Mouse (Mus musculus) CH12.LX (cell line): ENCODE data around the gene Dnaja3. TPM values are rescaled to one million over a fixed set of nuclear protein-coding genes. Genes with fewer than 3 reads are reported as not detected.

ENCODE experiments used
- DNase-seq: peaks from one replicate; pipeline ENCODE4 v3.0.0-alpha.2; 2013; ENCODE audit errors: extremely low read depth
- H3K27ac ChIP-seq: 2 replicates; pipeline ENCODE4 v1.5.1; 2012; ENCODE audit warnings: low read depth, mild to moderate bottlenecking, control low read depth, moderate library complexity; ENCODE audit not compliant: insufficient read depth
- H3K27me3 ChIP-seq: replicated peaks from 2 replicates; pipeline ENCODE3; 2012; ENCODE audit warnings: inconsistent platforms
- H3K36me3 ChIP-seq, 2 experiments: replicated peaks in 1 of 2; 2 replicates each; pipeline versions ENCODE3 to v1.6.1; 2012; ENCODE audit warnings: inconsistent platforms in 1 of 2, low read length in 1 of 2, mild to moderate bottlenecking in 1 of 2, mixed read lengths in 1 of 2, moderate library complexity in 1 of 2; ENCODE audit not compliant: control insufficient read depth in 1 of 2, insufficient read depth in 1 of 2
- H3K4me1 ChIP-seq, 2 experiments: 2 replicates each; pipeline ENCODE4 v1.6.1; 2012; ENCODE audit warnings: inconsistent platforms in 1 of 2, moderate library complexity in 1 of 2; ENCODE audit not compliant: insufficient read depth in 2 of 2, control insufficient read depth in 1 of 2
- H3K4me2 ChIP-seq: 2 replicates; pipeline ENCODE4 v1.6.1; 2012; ENCODE audit warnings: low read depth, mild to moderate bottlenecking, control low read depth; ENCODE audit not compliant: poor library complexity, insufficient read depth, severe bottlenecking
- H3K4me3 ChIP-seq, 3 experiments: fragments of 150-350 bp in 1 of 3; sonication (generic) in 1 of 3; replicated peaks in 1 of 3; 2 replicates each; pipeline versions ENCODE3 to v1.5.1; 2011 to 2012; ENCODE audit warnings: low read depth in 2 of 3, low read length in 2 of 3, mild to moderate bottlenecking in 2 of 3, moderate library complexity in 2 of 3, control low read depth in 1 of 3, improper control_type of control experiment in 1 of 3, inconsistent platforms in 1 of 3, mixed read lengths in 1 of 3; ENCODE audit not compliant: poor library complexity in 1 of 3
- H3K79me2 ChIP-seq: replicated peaks from 2 replicates; pipeline ENCODE4 v1.6.1; 2012; ENCODE audit warnings: mild to moderate bottlenecking, moderate library complexity; ENCODE audit not compliant: control insufficient read depth, poor library complexity, insufficient read depth, severe bottlenecking; ENCODE audit errors: extremely low read depth
- H3K9ac ChIP-seq: 2 replicates; pipeline ENCODE4 v1.6.1; 2012; ENCODE audit warnings: low read depth, mild to moderate bottlenecking, control low read depth, moderate library complexity; ENCODE audit not compliant: insufficient read depth
- H3K9me3 ChIP-seq: replicated peaks from 2 replicates; pipeline ENCODE3; 2012; ENCODE audit warnings: low read length, inconsistent platforms, mixed read lengths
- CHD1 ChIP-seq: IDR thresholded peaks from 2 replicates; pipeline ENCODE4 v1.6.1; 2012; ENCODE audit warnings: low read depth, low read length, improper control_type of control experiment, inconsistent platforms
- CHD2 ChIP-seq: IDR thresholded peaks from 2 replicates; pipeline ENCODE4 v1.6.1; 2011; ENCODE audit warnings: low read length, improper control_type of control experiment
- ELF1 ChIP-seq: IDR thresholded peaks from 2 replicates; pipeline ENCODE4 v1.6.1; 2014; ENCODE audit warnings: low read depth, mild to moderate bottlenecking, inconsistent platforms, low read length, improper control_type of control experiment
- ETS1 ChIP-seq: conservative IDR thresholded peaks from 2 replicates; pipeline ENCODE4 v1.6.1; 2012; ENCODE audit warnings: low read depth, mild to moderate bottlenecking, inconsistent platforms, low read length, improper control_type of control experiment, moderate library complexity
- GABPA ChIP-seq: IDR thresholded peaks from 2 replicates; pipeline ENCODE4 v1.6.1; 2012; ENCODE audit warnings: low read depth, low read length, improper control_type of control experiment, inconsistent platforms; ENCODE audit not compliant: insufficient replicate concordance
- HCFC1 ChIP-seq: IDR thresholded peaks from 2 replicates; pipeline ENCODE4 v1.6.1; 2012; ENCODE audit warnings: low read depth, mild to moderate bottlenecking, inconsistent platforms, low read length, improper control_type of control experiment
- IRF4 ChIP-seq: IDR thresholded peaks from 2 replicates; pipeline ENCODE4 v1.6.1; 2014; ENCODE audit warnings: low read depth, mild to moderate bottlenecking, inconsistent platforms, low read length, improper control_type of control experiment
- JUND ChIP-seq: conservative IDR thresholded peaks from 2 replicates; pipeline ENCODE4 v1.6.1; 2011; ENCODE audit warnings: low read depth, low read length, improper control_type of control experiment
- KAT2A ChIP-seq: IDR thresholded peaks from 2 replicates; pipeline ENCODE4 v1.6.1; 2012; ENCODE audit warnings: low read length, improper control_type of control experiment, inconsistent platforms; ENCODE audit not compliant: insufficient replicate concordance
- MAZ ChIP-seq: IDR thresholded peaks from 2 replicates; pipeline ENCODE4 v1.6.1; 2012; ENCODE audit warnings: low read depth, mild to moderate bottlenecking, inconsistent platforms, low read length, improper control_type of control experiment, moderate library complexity
- MEF2A ChIP-seq: IDR thresholded peaks from 2 replicates; pipeline ENCODE4 v1.6.1; 2014; ENCODE audit warnings: low read depth, mild to moderate bottlenecking, inconsistent platforms, low read length, improper control_type of control experiment, borderline replicate concordance
- MYC ChIP-seq: IDR thresholded peaks from 2 replicates; pipeline ENCODE4 v1.6.1; 2011; ENCODE audit warnings: low read depth, mild to moderate bottlenecking, improper control_type of control experiment, low read length
- NELFE ChIP-seq: IDR thresholded peaks from 2 replicates; pipeline ENCODE4 v1.6.1; 2011; ENCODE audit warnings: low read depth, low read length, improper control_type of control experiment
- POLR2AphosphoS2 ChIP-seq: IDR thresholded peaks from 2 replicates; pipeline ENCODE4 v1.6.1; 2011; ENCODE audit warnings: low read depth, low read length, improper control_type of control experiment
- SIN3A ChIP-seq: IDR thresholded peaks from 2 replicates; pipeline ENCODE4 v1.6.1; 2012; ENCODE audit warnings: low read length, improper control_type of control experiment, inconsistent platforms
- TBP ChIP-seq: conservative IDR thresholded peaks from 2 replicates; pipeline ENCODE4 v1.6.1; 2011; ENCODE audit warnings: low read depth, low read length, improper control_type of control experiment
- USF1 ChIP-seq: IDR thresholded peaks from 2 replicates; pipeline ENCODE4 v1.6.1; 2014; ENCODE audit warnings: low read depth, mild to moderate bottlenecking, inconsistent platforms, low read length, improper control_type of control experiment
- ZC3H11A ChIP-seq: IDR thresholded peaks from 2 replicates; pipeline ENCODE4 v1.6.1; 2012; ENCODE audit warnings: low read depth, mild to moderate bottlenecking, inconsistent platforms, low read length, improper control_type of control experiment
- ZKSCAN1 ChIP-seq: IDR thresholded peaks from 2 replicates; pipeline ENCODE4 v1.6.1; 2012; ENCODE audit warnings: low read depth, inconsistent platforms, low read length, improper control_type of control experiment, borderline replicate concordance
- ZNF384 ChIP-seq: IDR thresholded peaks from 2 replicates; pipeline ENCODE4 v1.6.1; 2012; ENCODE audit warnings: low read depth, low read length, improper control_type of control experiment, inconsistent platforms
- dilution Hi-C: fragments of 300-500 bp; cut with MboI; formaldehyde crosslinking; loops from 2 replicates; pipeline ENCODE4 v1.14.3; 2020; ENCODE audit warnings: low sequenced_read_pairs; ENCODE audit not compliant: extremely low pct_unique_long_range_greater_than_20kb, extremely low pct_ligation_motif_present
- in situ Hi-C: fragments of 300-500 bp; cut with MboI; formaldehyde crosslinking; loops from 3 replicates; pipeline ENCODE4 v1.14.3; 2019; ENCODE audit warnings: low sequenced_read_pairs, low pct_ligation_motif_present, low pct_unique_long_range_greater_than_20kb, mixed read lengths
- polyA plus RNA-seq: library from polyadenylated mRNA; unstranded; fragments of >175 nt; gene quantifications from 2 replicates; pipeline ENCODE4 v1.2.1, GENCODE M21; 2012; ENCODE audit warnings: low read depth; ENCODE audit not compliant: insufficient read length
- total RNA-seq, 2 experiments: library from RNA; depleted of rRNA; stranded (reverse); fragments of 300-350 nt in 1 of 2; fragments of >200 nt in 1 of 2; gene quantifications; 2 replicates each; pipeline ENCODE4 v1.2.3; 2012 to 2014

Dnaja3 gene
- total and polyA plus RNA-seq, 3 experiments: 56.6 to 85.3 (median 80.4) TPM

DNA sequence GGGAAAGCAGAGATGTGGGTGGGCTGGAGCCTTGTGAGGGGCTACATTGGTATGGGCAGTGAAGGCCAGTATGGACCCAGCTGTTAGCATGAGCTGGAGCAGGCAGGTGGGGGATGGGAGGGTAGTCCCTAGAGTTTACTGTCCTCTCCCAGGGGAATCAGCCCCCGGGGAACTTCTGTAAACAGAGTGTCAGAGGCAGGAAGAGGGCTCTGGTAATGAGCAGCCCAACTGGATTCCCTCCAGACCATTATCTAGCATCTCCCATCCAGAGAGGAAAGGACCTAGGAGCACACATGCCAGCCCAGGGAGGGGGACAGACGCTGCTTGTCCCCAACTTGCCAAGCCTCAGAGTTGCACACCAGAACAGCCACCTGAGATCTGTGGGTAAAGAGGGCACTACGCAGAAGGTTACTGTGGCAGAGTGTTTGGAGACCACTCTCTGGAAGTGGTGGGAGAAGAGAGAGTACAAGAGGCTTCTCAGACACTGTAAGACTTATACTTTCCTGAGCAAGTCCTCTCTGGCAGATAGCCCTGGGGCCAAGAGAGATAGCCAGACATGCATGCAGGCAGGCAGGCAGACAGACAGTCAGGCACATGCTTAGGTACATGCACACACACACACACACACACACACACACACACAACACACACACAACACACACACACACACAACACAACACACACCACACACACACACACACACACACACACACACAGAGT lies 1.5 kb downstream of the Dnaja3 start:
- dilution Hi-C loops (no loop called here), in situ Hi-C loops (loop anchor here (25.0 kb wide), 1 partner anchor 496 kb away; the partner anchor contains the start of genes Ppl and Sec14l5)
- no peak overlapping the region for H3K27ac ChIP-seq
- peaks cover 16 to 32% of the 10 kb centered on the region in 2 experiments for H3K4me1 ChIP-seq
- no peaks in the 10 kb centered on the region for H3K79me2 ChIP-seq
- peaks cover 13 to 79% of the 10 kb centered on the region in 2 experiments for H3K36me3 ChIP-seq
- H3K4me3 ChIP-seq: no peak overlapping the region
- no peak overlapping the region for H3K4me2 ChIP-seq
- H3K9ac ChIP-seq: no peak overlapping the region
- H3K9me3 ChIP-seq: no peaks in the 10 kb centered on the region
- TF ChIP-seq ZKSCAN1 (no peak), CHD1 (no peak), KAT2A (0 out of 2 replicates have a peak, but pooled peaks have one; percentile 60), IRF4 (no peak), MYC (no peak), CHD2 (peak; percentile 29; the same call in 1 of the 2 replicates)
- H3K27me3 ChIP-seq: no peaks in the 10 kb centered on the region
- DNase-seq: peak; percentile 42

- no peak for DNase-seq
- no peak overlapping the region for H3K4me3 ChIP-seq
- peaks cover 16 to 32% of the 10 kb centered on the region in 2 experiments for H3K4me1 ChIP-seq
- no peak for TF ChIP-seq TBP
- TF ChIP-seq GABPA: no peak
- TF ChIP-seq HCFC1: no peak
- TF ChIP-seq SIN3A: no peak
- TF ChIP-seq NELFE: no peak
- no peak for TF ChIP-seq ZNF384
- TF ChIP-seq MEF2A: no peak
- TF ChIP-seq ELF1: no peak
- no peak for TF ChIP-seq MAZ
- no peak for TF ChIP-seq ZC3H11A
- no peak for TF ChIP-seq CHD2
- TF ChIP-seq POLR2AphosphoS2: no peak
- no peak for TF ChIP-seq USF1
- no peak for TF ChIP-seq JUND
- TF ChIP-seq KAT2A: no peak
- TF ChIP-seq CHD1: no peak
- no peak for TF ChIP-seq ETS1
- no peaks in the 10 kb centered on the region for H3K9me3 ChIP-seq
- in situ Hi-C loops: loop anchor here (25.0 kb wide), 1 partner anchor 495 kb away; the partner anchor contains the start of genes Ppl and Sec14l5
- no peak overlapping the region for H3K27ac ChIP-seq
- dilution Hi-C loops: no loop called here
- H3K4me2 ChIP-seq: no peak overlapping the region
- H3K36me3 ChIP-seq: peaks cover 13 to 79% of the 10 kb centered on the region in 2 experiments
- no peaks in the 10 kb centered on the region for H3K79me2 ChIP-seq
- H3K9ac ChIP-seq: no peak overlapping the region
- H3K27me3 ChIP-seq: no peaks in the 10 kb centered on the region
Observed at GRCm38 (mm10) chr16:4642190-4642589, 2.4 kb downstream of the Dnaja3 start.
